Comparison of ENCODE assay signal across 13 mouse cellular contexts in the genomic region with DNA sequence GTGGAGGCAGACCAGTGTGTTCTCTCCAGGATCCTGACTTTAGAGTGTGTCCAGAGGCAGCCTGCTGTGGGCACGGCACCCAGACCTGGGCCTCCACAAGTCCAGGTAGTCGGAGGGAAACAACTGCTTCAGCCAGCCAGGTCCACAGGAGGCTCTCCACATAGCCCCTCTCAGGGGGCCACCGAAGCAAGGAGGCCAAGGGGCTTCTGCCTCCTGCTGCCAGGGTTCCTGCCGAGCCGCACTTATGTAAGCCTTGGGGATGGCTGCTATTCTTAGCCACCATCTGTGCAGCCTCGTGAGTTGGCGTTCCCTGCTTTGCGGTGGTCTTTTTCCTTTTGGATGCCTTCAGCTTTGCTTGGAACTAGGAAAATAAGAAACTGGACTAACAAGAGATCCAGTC. TPM values are rescaled to one million over a fixed set of nuclear protein-coding genes. Genes with fewer than 3 reads are reported as not detected.
A peak's percentile ranks its signal among the peaks of the same experiment; 100 is the strongest.
DNase-seq lines count a peak whose midpoint lies in the region; ATAC-seq and TF ChIP-seq lines count a peak whose summit lies in the region.
"Had no signal": no experiment of that assay in that cellular context is flagged by ENCODE, and none has a peak within 500 bp of the region (broad histone marks: within the 10 kb centered on the region; RNA-seq: fewer than 3 reads in every experiment).

No protein-coding gene starts in this region.

- no peak for TF ChIP-seq CTCF in intestine, postnatal 0 days (IDR thresholded peaks at IDR 0.05; ENCODE audit: low read depth)

- no peaks in the 10 kb centered on the region for H3K4me1 ChIP-seq in intestine, postnatal 0 days (replicated peaks; ENCODE audit: control insufficient read depth, insufficient read depth, low read length)

- no peak overlapping the region for H3K4me2 ChIP-seq in intestine, postnatal 0 days (replicated peaks; ENCODE audit: low read depth)
- H3K4me2 ChIP-seq: neural tube, embryonic 12.5 days had no signal

- no peak overlapping the region for H3K4me3 ChIP-seq in intestine, postnatal 0 days (ENCODE audit: low read depth, low read length)
- H3K4me3 ChIP-seq: neural tube, embryonic 12.5 days had no signal

- 91% methylated on average over 8 of the region's 8 CpGs for WGBS in intestine, postnatal 0 days

- H3K9ac ChIP-seq in intestine, postnatal 0 days (ENCODE audit: low read depth, low read length) = no peak overlapping the region
- H3K9ac ChIP-seq: liver, embryonic 14.5 days; neural tube, embryonic 12.5 days had no signal

- H3K27ac ChIP-seq in intestine, postnatal 0 days (ENCODE audit: low read depth, low read length) = no peak overlapping the region
- H3K27ac ChIP-seq: kidney, postnatal 0 days; liver, embryonic 14.5 days; neural tube, embryonic 12.5 days had no signal

- peak; percentile 72 for DNase-seq in cerebellum, adult 11-12 months
- DNase-seq in cerebellum, postnatal 4 days (ENCODE audit: low spot score in 2 of 2) = no peak
- DNase-seq in left cerebral cortex, adult 11 months (ENCODE audit: low spot score) = peak; percentile 68
- no peak for DNase-seq in left cerebral cortex, postnatal 4 days
- peak; percentile 84 to 94 for DNase-seq in left cerebral cortex, postnatal 25 days (ENCODE audit: low spot score in 2 of 2)
- DNase-seq in kidney, postnatal 36 days = no peak
- DNase-seq in neural tube, embryonic 10.5 days (ENCODE audit: extremely low spot score, low spot score) = no peak

- no peaks in the 10 kb centered on the region for H3K27me3 ChIP-seq in intestine, postnatal 0 days (replicated peaks; ENCODE audit: control insufficient read depth, insufficient read depth, low read length)
- H3K27me3 ChIP-seq: neural tube, embryonic 12.5 days had no signal

- no peak for ATAC-seq in intestine, postnatal 0 days
- ATAC-seq: hindbrain, embryonic 16.5 days had no signal

- H3K9me3 ChIP-seq in intestine, postnatal 0 days (ENCODE audit: control insufficient read depth) = no peaks in the 10 kb centered on the region
- H3K9me3 ChIP-seq: neural tube, embryonic 12.5 days had no signal

- no peaks in the 10 kb centered on the region for H3K36me3 ChIP-seq in intestine, postnatal 0 days (ENCODE audit: control insufficient read depth, insufficient read depth)

- intact Hi-C loops in left cerebral cortex, postnatal 4 days (cut with DNase I) = no loop called here
- intact Hi-C loops in left cerebral cortex, postnatal 25 days (cut with DNase I) = no loop called here

RNA-seq across cellular contexts. Expression of a gene that starts 38.3 kb away (rescaled TPM):
- total RNA-seq in left cerebral cortex, postnatal 4 days (2021) = under 1 TPM in 1 of 2 experiments, not detected in 1; 0.20 TPM
- total RNA-seq in left cerebral cortex, postnatal 25 days (2021) = not detected
- 0.08 TPM in 2 replicates for polyA plus RNA-seq in intestine, postnatal 0 days (2015; fragmentation: Nextera tagmentation; extraction: Ambion mirVana)
- polyA plus RNA-seq: hindbrain, embryonic 16.5 days had no signal

RNA-seq across cellular contexts. Expression of a gene that starts 49.5 kb away (rescaled TPM):
- under 1 TPM in 1 of 2 experiments, not detected in 1; 0.80 TPM for total RNA-seq in left cerebral cortex, postnatal 4 days (2021)
- total RNA-seq in left cerebral cortex, postnatal 25 days (2021) = not detected
- 111 and 116 TPM in 2 replicates for polyA plus RNA-seq in intestine, postnatal 0 days (2015; fragmentation: Nextera tagmentation; extraction: Ambion mirVana)
- total RNA-seq: ES-E14 had no signal

Comparison
In these comparisons a context has a peak if more than half of its experiments do, and no peak if none do; other contexts are left out.
1. DNase-seq: peak in cerebellum, adult 11-12 months (single experiment), left cerebral cortex, adult 11 months (single experiment) and left cerebral cortex, postnatal 25 days (2 of 2); none in cerebellum, postnatal 4 days (0 of 2), left cerebral cortex, postnatal 4 days (single experiment), kidney, postnatal 36 days (0 of 2) and neural tube, embryonic 10.5 days (single experiment).